Mouse (Mus musculus) spleen, adult 12 weeks (tissue): ENCODE measurements around the gene Sebox.
"Not testable (repeated sequence)": the region's sequence is repeated elsewhere in the genome, so short reads cannot be mapped to it uniquely, and the experiment has no call there.

Source experiments
- DNase-seq: peaks from one replicate; pipeline ENCODE4 v3.0.0; 2022; ENCODE audit warnings: low spot score

Gene Sebox

DNA sequence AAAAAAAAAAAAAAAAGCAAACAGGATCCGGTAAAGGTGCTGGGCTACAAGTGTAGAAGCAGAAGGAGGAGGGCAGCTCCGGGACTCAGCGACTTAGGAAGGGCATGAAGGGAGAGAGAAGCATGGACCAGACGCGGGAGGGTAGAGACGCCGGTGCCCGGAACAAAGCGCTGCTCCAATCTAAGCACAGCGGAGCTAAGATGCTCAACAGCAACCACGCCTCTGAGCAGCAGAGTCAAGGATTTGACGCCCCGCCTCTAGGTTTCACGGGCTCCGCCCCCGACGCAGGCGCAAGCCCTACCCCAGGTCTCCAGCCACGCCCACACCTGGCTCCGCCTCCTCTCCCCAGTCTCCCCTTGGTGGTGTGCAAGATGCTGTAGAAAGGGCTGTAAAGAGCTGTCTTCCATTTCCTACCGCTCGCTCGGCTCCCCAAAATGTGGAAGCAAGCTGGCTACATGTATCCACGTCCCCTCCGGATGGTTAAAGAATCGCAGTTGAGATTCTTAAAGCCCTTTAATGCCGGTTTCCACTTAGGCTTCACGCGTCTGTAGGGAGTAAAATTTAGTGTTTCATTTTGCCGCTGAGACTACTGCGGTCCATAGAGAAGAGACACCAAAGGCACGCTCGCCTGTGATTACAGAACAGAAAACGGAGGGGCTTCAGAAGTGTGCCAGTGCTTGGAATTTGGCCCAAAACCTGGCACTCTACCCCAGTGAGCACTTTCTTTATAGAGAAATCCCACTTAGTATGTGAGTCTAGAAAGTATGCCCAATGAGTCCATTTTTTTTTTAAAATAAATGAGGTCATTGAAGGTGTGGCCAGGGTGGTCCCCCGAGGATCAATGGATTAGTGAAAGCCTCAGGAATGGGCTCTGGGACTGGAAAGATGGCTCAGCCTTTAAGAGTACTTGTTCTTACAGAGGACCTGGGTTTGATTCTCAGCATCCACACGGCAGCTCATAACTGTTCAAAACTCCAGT is 5.4 kb upstream of the Sebox start, which contains the start of gene Sarm1:
TSS of gene Sarm1 (minus strand) at position 211 of the 979 bp plus-strand sequence.
- peak; percentile 87 for DNase-seq

DNA sequence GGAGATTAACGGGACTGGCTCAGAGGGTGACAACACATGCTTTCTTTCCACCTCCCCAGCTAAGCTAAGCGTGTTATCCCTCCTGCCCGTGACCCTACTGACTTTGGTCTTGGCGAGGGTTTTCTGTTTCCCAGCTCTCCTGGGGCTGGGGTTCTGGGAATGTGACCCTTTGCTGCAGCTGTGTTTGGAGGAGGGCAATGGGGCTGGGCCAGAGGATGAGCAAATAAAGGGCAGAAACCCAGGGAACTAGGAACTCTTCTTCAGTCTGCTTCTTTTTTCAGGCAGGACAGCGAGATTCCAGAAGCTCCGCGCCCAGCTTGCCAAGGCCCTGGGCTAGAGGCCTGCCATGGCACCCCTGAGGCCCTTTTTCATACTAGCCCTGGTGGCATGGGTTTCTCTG is 4.2 kb upstream of the Sebox start, which contains the start of gene Vtn:
TSS of gene Vtn (plus strand) at position 88 of the 400 bp plus-strand sequence.
- no peak for DNase-seq

DNA sequence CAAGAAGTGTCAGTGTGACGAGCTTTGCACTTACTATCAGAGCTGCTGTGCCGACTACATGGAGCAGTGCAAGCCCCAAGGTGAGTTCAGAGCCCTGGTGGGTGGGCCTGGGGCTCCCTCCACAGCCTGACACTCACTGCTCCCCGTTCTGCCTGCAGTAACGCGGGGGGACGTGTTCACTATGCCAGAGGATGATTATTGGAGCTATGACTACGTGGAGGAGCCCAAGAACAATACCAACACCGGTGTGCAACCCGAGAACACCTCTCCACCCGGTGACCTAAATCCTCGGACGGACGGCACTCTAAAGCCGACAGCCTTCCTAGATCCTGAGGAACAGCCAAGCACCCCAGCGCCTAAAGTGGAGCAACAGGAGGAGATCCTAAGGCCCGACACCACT is 3.7 kb upstream of the Sebox start:
- DNase-seq, result no peak

DNA sequence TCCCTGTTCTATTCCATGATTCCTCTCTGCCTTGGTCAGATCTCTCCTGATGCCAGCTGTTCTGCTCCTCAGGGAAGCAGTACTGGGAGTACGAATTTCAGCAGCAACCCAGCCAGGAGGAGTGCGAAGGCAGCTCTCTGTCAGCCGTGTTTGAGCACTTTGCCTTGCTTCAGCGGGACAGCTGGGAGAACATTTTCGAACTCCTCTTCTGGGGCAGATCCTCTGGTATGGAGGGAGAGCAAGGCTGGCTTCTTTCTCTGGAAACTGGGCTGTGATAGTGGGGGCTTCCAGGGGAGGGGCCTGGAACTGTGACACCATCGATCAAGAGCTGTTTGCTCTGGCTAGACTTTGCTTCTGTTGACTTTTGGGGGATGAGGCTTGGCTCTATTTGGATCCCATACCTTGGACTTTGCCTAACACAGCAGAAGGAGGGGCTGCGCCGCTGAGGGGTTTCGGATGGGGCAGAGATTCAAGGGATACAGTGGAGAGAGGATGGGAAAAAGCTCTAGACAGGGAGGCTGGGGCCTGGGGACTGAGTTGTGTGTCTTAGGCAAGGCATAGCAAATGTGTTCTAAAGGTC is 2.5 kb upstream of the Sebox start:
- no peak for DNase-seq

DNA sequence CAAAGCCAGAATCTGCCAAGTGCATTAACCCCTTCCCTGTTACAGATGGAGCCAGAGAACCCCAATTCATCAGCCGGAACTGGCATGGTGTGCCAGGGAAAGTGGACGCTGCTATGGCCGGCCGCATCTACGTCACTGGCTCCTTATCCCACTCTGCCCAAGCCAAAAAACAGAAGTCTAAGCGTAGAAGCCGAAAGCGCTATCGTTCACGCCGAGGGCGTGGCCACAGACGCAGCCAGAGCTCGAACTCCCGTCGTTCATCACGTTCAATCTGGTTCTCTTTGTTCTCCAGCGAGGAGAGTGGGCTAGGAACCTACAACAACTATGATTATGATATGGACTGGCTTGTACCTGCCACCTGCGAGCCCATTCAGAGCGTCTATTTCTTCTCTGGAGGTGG is 1.7 kb upstream of the Sebox start:
- DNase-seq, result no peak

DNA sequence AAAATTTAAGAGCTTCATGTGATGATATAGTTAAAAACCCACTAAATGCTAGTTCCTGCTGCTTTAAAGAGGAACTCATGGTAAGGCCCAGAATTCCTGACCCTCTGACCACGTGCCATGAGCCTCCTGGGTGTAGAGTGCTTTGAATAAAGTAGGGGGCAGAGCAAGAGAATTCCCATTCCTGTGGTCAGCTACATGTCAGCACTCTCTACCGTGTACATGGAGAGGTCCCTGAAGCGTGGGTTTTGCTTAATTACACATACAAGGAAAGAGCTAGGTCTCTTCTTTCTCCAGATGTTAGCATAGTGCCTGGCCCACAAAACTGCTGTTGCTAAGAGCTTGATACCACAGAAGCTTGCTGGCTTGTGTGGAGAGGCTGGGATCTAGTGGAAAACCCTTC is 2.2 kb downstream of the Sebox start:
- DNase-seq, result no peak

DNA sequence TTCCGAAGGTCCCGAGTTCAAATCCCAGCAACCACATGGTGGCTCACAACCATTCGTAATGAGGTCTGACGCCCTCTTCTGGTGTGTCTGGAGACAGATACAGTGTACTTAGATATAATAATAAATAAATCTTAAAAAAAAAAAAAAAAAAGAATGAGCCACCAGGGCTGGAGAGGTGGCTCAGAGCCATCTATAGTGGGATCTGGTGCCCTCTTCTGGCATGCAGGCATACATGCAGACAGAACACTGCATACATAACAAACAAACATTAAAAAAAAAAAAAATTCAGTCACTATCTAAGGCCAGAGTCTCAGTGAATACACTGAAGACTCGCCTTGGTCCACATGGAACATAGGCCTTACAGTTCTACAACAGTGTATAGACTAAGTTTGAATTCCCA is 5.9 kb downstream of the Sebox start:
- no peak for DNase-seq

DNA sequence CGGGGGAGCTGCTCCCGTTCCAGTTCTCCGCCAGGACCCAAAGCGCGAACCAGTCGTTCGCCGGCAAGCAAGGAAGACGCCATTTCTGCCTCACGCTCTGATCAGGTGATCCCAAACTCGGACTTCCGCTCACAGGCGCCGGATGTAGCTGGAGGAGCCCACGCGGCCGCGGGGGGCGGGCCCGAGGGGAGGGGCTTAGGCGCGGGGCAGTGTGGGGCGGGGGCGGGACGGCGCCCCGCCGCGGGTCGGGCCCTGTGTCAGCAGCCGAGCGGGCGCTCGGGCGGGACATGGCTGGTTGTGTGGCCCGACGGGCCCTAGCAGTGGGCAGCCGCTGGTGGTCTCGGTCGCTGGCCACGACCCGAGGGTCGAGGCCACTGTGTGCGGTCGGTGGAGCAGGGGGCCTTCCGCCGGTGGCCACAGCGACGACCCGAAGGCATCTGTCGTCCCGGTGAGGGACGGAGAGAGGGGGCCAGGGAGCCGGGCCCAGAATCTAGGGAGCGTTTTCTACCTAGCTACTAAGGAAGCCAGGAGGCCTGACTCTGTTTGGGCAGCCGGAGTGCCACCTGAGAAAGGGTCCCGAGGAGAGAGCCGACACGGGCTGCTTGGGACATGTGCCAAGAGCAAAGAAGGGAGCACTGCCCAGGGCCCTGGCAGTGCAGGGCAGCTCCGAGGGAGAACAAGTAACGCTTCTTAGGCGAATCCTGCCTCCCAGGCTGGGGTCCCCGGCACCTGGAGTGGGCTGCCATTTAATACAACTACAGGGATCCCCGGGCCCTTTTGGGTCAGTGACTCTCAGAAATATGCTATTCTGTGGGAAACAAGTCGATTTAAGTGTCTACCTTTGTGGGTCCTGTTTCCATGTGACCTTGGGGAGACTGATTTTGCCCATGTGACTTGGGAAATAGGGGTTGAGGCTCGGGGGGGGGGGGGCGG is 9.0 kb downstream of the Sebox start, which contains the start of the genes Tmem199 and Poldip2:
TSS of gene Tmem199 (minus strand) at position 148 of the 933 bp plus-strand sequence.
TSS of gene Poldip2 (plus strand) at position 169 of the 933 bp plus-strand sequence.
- peak; percentile 76 for DNase-seq

DNA sequence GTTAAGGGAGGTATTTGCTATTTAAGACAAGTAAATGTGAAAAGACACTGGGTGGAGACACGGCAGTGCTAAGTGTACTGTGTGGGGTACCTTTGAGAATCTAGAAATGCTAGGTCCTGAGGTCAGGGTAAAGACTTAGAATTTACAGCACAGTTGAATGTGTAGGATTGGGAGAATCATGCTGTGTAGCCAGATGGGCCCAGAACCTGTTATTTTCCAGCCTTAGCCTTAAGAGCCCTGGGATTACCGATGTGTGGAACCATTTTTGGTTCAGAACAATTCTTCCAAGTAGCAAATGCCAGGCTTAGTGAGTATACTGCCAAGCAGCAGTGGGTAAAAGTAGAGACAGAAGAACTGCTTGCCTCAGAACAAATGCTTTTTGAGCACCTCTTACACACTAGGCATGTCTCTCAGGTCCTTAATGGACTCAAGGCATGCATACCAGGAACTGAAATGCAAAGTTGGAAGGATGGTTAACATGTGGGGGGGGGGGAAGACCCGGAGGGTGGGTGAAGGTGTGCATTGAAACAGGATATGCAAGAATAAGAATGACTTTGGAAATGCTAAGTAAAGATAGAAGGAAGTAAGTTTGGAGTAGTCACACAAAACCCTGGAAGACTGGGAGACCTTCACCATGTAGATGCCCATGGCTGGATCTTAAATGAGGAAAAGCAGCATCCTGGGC is 10.0 kb downstream of the Sebox start:
- no peak for DNase-seq

DNA sequence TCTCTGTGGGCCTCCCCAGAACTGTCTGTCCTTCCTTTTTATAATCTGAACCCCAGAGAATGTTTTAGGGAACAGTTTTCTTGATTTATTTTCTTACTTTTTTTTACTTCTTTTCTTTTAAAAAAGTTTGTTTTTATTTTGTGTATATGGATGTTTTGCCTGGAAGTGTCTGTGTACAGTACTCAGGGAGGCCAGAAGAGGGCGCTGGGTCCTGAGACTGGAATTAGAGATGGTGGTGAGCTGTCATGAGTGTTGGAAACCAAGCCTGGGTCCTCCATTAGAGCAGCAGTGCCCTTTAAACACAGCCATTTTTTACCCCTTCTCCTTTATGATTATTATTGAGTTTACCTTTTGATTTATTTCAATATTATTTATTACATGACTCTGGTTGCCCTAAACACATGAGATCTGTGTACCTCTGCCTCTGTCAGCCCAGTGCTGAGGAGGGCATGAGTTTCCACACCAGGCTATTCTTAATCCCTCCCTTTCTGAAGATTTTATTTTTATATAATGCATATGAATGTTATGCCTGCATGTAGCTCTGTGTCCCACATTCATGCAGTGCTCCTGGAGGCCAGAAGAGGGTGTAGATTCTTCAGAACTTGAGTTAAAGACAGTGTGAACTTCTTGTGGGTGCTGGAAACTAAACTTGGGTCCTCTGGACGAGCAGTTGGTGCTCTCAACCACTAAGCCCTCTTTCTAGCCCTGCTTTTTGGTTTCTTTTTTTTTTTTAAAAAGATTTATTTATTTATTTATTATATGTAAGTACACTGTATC is 12.5 kb downstream of the Sebox start:
- no peak for DNase-seq

DNA sequence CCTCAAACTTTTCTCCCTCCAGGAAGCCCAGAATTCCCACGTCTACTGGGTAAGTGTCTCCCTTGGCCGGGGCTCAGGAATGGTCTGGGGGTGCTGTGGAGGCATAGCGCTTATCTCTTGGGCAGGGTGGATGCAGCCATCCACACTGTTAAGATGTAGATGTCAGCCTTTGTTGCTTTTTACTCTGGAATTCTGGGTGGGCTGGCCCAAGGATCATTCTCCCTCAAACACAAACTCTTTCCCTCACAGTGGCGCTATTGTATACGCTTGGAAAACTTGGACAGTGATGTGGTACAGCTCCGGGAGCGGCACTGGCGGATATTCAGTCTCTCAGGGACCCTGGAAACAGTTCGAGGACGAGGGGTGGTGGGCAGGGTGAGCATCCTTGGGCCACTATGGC is 15.7 kb downstream of the Sebox start:
- no peak for DNase-seq

DNA sequence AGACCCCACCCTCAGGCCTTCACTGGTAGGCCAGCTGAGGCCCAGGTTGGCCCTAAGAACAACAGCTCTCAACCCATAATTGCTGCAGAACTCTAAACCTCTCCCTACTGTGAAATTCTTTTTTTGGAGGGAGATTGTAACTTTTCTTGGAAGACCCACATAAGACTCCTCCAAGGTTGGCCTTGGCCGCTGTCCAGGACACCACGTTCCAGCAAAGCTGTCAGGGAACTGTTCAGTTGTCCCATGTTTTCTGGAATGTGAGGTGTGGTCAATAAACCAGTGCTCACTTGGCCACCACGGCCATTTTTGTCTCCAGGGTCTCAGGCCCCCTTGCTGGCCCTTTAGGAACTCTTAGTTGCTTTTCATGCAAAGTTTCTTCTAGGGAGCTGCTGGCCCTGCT is 18.6 kb downstream of the Sebox start:
- DNase-seq, result no peak

DNA sequence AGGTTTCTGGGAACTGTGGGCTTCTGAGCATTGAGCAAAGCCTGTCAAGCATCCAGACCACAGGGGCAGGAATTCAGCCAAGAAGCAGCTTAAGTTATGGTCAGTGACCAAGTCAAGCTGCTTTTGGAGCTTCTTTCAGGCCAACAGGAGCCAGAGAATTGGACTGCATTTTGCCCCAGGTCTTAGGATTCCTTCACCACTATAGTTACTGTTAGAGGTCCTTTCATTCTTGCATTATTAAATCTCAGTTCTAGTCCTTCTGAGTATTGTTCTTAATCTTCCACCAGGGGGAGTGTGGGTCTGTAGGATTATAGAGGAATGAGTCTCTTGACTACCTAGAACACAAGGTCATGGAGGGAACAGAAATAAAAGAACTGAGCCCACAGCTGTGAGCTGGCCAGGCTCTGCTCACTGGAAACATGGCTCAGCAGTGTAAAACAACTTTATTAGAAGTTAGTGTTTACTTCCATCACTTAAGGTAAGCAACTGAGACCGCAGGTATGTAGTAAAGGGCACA is 19.3 kb downstream of the Sebox start:
- no peak for DNase-seq

DNA sequence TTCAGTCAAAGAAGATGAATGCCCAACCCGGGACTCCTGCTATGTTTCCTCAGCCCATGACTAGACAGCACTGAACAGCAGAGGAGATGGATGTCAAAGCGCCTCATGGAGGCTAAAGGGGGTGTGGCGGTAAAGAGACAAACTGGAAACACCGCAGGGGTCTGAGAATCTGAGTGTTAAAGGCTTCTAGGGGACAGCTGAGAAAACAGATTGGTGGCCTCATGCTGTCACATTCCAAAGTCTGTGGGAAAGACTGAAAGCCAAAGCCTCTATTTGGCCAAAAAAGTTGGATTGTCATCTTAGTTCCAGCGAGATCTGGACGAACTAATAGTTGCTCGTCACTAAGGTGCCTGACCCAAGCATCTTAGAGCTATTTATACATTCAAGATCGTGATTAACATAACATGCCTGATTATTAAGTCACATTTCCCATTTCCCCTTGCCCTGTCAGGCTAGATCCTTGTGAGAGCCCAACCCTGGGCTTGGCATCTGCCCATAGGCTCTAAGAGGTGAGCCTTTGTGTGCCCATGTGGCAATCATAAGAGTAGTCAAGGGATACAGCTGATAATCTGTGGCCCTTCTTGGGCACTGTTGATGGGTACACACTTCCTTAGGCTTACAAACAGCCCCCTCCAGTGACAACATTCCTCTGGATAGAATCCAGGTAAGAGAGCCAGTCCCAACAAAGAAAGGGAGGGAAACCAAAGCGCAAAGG is 20.2 kb downstream of the Sebox start:
- no peak for DNase-seq

DNA sequence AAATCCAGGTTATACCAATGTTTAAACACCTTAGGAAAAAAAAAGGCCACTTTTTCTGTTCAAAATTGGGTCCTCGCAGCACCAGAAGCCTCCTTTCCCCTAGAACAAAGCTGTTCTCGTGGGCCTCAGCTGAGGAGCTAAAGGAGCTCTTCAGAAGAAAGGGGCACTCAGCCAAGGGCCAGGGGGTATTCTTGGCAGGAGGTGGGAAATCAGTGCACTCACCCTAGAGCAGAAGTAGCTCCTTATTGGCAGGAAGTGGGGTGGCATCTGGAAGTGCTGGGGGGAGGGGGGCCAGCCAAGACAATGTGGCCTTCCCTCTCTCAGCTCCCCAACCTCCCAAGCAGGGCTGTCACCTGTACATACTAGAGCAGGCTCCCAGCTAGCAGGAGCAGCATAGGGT is 21.6 kb downstream of the Sebox start:
- no peak for DNase-seq

DNA sequence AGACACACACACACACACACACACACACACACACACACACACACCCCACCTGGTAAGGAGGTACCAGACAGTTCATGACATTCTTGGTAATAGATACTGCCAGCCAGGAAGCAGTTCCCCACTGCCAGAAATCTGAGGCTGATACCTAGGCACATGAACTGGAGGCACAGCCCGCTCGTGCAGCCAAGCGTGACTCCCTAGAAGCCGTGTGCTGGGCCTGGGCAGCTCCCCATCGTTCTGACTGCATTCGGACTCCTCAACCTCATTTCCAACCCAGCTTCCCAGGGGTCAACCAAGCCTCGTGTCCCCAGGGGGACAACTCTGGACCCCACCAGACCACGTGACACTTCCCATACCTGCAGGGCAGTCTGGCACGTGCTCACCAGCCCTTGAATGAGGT is 25.5 kb downstream of the Sebox start:
- DNase-seq, result no peak

DNA sequence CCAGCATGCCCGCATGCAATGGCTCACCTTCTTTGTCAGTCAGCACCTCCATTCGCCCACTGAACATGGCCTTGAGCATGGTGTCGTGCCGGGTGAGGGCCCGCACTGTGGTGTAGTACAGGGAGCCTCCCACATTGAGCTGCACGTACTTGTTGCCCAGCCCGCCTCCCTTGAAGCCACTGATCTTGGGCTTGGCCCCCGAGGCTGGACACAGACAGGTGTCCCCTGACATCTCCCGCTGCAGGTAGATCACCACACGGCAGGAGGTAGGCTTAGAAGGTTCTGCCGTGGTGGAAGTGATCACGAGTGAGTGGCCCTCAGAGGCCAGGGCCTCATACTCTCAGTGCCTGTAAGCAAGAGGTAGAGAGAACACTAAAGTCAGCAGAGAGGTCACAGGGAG is 26.8 kb downstream of the Sebox start:
- DNase-seq, result no peak

DNA sequence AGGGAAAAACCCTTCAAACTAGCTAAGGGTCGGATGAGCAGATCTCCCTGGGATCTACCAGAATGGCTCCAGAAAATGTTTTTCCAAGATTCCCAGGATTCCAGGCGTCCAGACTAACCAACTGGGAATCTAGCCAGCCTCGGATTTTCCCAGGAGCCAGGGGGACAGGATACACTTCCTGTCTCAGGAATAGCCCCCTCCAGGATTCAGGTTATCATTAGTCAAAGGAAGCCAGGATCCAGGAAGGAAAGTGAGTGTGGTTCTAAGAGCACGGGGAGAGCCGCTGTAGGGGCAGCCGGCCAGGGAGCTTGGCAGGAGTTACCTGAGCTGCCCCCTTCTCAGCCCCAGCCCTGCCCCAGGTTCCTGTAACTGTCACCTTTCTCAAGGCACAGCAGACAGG is 27.8 kb downstream of the Sebox start:
- no peak for DNase-seq

DNA sequence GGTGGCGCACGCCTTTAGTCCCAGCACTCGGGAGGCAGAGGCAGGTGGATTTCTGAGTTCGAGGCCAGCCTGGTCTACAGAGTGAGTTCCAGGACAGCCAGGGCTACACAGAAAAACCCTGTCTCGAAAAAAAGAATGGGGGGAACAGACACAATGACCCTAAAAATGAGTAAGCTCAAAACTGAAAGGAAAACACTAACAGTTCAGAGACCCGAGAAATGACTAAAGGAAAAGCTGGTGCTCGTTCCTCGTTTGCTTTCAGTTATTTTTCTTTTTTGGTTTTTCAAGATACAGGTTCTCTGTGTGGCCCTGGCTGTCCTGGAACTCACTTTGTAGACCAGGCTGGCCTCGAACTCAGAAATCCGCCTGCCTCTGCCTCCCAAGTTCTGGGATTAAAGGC is 28.3 kb downstream of the Sebox start:
- DNase-seq, result not testable (repeated sequence)

DNA sequence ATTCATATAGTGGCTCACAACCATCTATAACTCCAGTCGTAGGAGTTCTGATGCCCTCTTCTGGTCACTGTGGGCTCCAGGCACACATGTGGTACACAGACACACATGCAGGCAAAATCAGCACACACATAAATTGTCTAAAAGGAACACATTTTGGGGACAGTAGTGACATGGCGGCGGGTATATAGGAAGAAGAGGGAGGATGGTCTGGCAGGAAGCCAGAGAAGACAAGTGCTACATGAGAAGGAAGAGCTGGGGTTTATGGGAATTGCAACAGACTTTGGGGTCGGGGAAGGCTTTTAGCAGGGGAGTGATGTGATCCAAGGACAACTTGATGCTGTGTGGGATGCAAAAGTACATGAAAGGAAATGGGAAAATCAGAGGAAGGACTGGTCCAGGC is 31.3 kb downstream of the Sebox start:
- DNase-seq, result no peak
